Mouse (Mus musculus): ENCODE data around the gene Ell3. TPM values are rescaled to one million over a fixed set of nuclear protein-coding genes. Genes with fewer than 3 reads are reported as not detected.

Gene Ell3
- polyA plus RNA-seq (2015; fragmentation: Illumina TruSeq; extraction: RNeasy Lipid Tissue Mini Kit (QIAGEN cat#74804); ENCODE audit: insufficient read depth, low read depth, low replicate concordance) = not detected

DNA sequence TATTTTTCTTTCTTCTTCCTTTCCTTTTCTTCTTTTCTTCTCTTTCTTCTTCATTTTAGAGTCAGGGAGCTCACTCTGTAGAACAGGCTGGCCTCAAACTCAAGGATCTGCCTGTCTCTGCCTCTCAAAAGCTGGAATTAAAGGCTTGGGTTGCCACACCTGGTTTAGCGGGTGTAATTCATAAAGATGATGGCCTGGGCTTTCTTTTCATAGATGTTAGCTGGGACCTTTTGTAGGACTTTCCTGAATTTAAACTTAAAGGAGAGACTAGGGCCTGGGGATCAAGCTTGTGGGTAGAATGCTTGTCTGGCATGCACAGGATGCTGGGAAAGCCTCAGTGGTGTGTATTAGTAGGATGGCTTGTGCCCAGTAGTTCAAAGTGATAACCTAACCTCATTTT lies at the start of gene Ell3:
Gene Ell3, minus strand, starts transcription at position 101 of the 400 bp plus-strand sequence.

DNA sequence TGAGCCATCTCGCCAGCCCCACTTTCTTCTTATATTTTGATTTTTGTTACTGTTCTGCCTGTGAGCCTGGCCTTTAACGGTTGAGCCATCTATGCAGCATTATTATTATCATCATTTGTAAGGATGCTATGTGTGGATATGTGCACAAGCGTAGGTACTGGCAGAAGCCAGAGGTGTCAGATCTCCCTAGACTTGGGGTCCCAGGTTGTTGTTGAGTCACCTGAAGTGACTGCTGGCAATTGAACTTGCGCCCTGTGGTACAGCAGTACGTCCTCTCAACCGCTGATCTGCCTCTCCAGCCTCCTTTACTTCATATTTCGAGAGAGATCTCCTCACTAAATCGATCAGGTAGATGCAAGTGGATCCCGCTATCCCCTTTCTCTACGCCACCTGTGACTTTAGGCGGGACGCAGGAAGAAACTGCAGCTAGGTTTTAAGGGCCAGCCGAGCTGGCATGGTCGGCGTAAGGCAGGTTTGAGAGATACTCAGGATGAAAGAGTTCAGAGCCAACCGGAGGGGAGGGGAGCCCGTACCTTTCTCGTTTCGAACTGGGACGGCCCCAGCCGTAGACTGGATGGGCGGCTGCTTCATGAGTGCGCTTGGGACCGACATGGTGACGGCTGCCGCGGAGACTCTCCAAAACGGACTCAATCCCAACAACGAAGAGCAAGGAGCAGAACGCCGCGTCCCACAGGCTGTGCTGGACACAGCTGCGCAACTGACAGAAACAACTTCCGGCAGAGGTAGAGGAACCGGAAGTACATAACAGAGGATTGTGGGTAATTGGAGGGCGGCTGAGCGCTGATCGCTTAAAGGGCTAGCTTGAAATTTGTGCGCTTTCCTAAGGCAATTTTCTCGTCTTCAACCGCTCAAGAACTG lies 29.5 kb upstream of the Ell3 start, which contains the start of gene Mfap1b:
Gene Mfap1b, minus strand, starts transcription at position 767 of the 879 bp plus-strand sequence.

DNA sequence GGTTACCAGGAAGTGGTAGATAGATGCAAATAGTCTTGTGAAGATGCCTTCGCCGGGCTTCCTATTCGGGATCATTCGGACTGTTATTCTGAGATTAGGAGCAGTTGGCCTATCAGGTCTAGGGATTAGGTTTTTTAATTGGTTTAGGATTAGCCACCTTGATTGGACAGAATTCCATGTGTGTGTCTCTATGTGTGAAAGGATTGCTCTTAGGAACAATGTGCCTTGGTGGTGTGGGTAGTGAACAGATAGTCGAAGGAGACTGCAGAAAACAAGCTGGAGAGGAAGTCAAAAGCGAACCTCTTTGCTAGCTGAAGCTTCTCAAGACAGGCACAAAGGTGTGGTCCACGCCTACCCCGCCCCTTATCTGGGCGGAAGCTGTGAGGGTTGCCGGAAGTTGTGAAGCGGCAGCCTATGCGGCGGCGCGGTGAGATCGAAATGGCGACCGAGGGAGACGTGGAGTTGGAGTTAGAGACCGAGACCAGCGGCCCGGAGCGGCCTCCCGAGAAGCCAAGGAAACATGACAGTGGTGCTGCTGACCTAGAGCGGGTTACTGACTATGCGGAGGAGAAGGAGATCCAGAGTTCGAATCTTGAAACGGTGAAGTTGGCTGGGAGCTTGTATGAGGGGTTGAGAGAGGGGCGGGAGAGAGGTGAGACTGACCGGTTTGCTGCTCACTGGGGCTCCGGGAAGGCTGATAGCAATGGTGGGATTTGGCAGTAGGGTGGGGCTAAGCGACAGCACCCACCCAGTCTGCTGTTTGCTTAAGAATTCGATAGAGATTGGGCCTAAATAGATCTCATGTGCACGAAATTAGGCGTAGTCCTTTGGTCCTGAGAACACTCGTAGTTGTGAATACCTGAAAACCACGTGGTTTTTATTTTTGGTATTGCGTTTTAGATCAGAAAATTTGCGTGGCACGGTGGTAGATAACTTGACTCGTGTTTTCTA lies 12.9 kb upstream of the Ell3 start, which contains the start of gene Serinc4:
Gene Serinc4, minus strand, starts transcription at position 90 of the 951 bp plus-strand sequence.

DNA sequence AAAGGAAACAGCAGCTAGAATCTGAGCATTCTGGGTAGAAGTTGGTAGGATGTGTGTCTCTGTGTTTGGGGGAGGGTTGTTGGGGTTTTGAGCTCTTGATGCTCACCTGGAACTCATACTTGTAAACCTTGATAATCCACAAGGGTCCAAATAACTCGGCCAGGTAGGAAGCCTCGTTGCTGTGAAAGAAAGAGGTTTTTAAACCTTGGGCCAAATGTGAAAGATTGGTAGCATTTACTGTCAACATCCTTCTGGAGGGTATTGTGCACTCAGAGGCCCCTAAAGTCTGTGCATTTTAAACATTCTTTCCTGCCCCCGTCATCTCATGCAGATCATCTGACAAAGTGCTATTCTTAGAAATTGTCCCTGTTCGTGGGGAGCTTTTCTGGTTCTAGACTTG lies 8.9 kb upstream of the Ell3 start, which contains the start of gene Hypk:
Gene Hypk, plus strand, starts transcription at position 301 of the 400 bp plus-strand sequence.

GRCm38 (mm10) chr2:121448739-121449535 lies 4.9 kb upstream of the Ell3 start, which contains the start of gene Serf2:
TSS of gene Serf2 (plus strand) at chr2:121449195.

DNA sequence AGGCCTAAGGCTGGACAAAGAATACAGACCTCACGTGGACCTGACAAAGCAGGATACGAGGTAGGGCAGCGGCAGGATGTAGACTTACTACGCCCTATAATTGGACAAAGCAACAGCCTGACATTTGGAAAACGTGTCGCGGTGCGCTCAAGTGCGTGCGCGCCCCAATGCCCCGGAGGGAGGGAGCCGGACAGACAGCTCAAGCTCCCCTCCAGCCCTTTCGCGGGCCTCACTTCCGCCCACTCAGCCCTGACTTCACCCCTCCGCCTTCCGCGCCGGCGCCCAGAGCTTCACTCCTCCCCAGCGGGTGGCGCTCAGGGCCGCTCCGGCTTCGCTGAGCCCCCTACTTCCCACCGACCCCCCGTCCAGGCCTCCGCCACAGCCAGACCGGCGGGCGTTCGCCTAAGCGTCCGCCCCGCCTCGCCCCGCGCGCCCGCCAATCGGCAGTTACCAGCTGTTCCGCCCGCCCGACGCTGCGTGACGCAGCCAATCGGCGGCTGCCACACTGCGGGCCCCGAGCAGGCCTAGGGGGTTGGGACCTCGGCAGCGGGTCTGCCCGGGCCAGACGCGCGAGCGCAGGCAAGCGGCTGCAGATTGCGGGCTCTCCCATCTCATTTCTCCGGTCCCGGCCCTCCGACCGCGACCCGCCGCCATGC lies 30.6 kb downstream of the Ell3 start, which contains the start of the genes Pdia3 and Catsper2:
Gene Pdia3, plus strand, starts transcription at position 389 of the 656 bp plus-strand sequence.
Gene Catsper2, minus strand, starts transcription at position 406 of the 656 bp plus-strand sequence.

Other genes with a start within 250 kb of the Ell3 start
- 18.3 TPM for gene Trp53bp1, start 172.9 kb downstream of the Ell3 start, polyA plus RNA-seq (2015; fragmentation: Illumina TruSeq; extraction: RNeasy Lipid Tissue Mini Kit (QIAGEN cat#74804); ENCODE audit: insufficient read depth, low read depth, low replicate concordance)
- gene Map1a, start 154.7 kb downstream of the Ell3 start, polyA plus RNA-seq (2015; fragmentation: Illumina TruSeq; extraction: RNeasy Lipid Tissue Mini Kit (QIAGEN cat#74804); ENCODE audit: insufficient read depth, low read depth, low replicate concordance) = 3.7 TPM
- gene Ppip5k1, start 88.9 kb downstream of the Ell3 start, polyA plus RNA-seq (2015; fragmentation: Illumina TruSeq; extraction: RNeasy Lipid Tissue Mini Kit (QIAGEN cat#74804); ENCODE audit: insufficient read depth, low read depth, low replicate concordance) = 6.6 TPM
- gene Ckmt1, start 86.6 kb downstream of the Ell3 start, polyA plus RNA-seq (2015; fragmentation: Illumina TruSeq; extraction: RNeasy Lipid Tissue Mini Kit (QIAGEN cat#74804); ENCODE audit: insufficient read depth, low read depth, low replicate concordance) = 9.1 TPM
- gene Strc, start 57.1 kb downstream of the Ell3 start, polyA plus RNA-seq (2015; fragmentation: Illumina TruSeq; extraction: RNeasy Lipid Tissue Mini Kit (QIAGEN cat#74804); ENCODE audit: insufficient read depth, low read depth, low replicate concordance) = not detected
- 94.6 TPM for gene Pdia3, start 30.5 kb downstream of the Ell3 start, polyA plus RNA-seq (2015; fragmentation: Illumina TruSeq; extraction: RNeasy Lipid Tissue Mini Kit (QIAGEN cat#74804); ENCODE audit: insufficient read depth, low read depth, low replicate concordance)
- 1.4 TPM for gene Catsper2, start 30.5 kb downstream of the Ell3 start, polyA plus RNA-seq (2015; fragmentation: Illumina TruSeq; extraction: RNeasy Lipid Tissue Mini Kit (QIAGEN cat#74804); ENCODE audit: insufficient read depth, low read depth, low replicate concordance)
- gene Serf2, start 4.9 kb upstream of the Ell3 start, polyA plus RNA-seq (2015; fragmentation: Illumina TruSeq; extraction: RNeasy Lipid Tissue Mini Kit (QIAGEN cat#74804); ENCODE audit: insufficient read depth, low read depth, low replicate concordance) = 99.5 TPM
- gene Hypk, start 9.0 kb upstream of the Ell3 start, polyA plus RNA-seq (2015; fragmentation: Illumina TruSeq; extraction: RNeasy Lipid Tissue Mini Kit (QIAGEN cat#74804); ENCODE audit: insufficient read depth, low read depth, low replicate concordance) = 26.5 TPM
- gene Serinc4, start 12.5 kb upstream of the Ell3 start, polyA plus RNA-seq (2015; fragmentation: Illumina TruSeq; extraction: RNeasy Lipid Tissue Mini Kit (QIAGEN cat#74804); ENCODE audit: insufficient read depth, low read depth, low replicate concordance) = not detected
- gene Mfap1b, start 29.8 kb upstream of the Ell3 start, polyA plus RNA-seq (2015; fragmentation: Illumina TruSeq; extraction: RNeasy Lipid Tissue Mini Kit (QIAGEN cat#74804); ENCODE audit: insufficient read depth, low read depth, low replicate concordance) = 7.2 TPM
- gene Mfap1a, start 62.4 kb upstream of the Ell3 start, polyA plus RNA-seq (2015; fragmentation: Illumina TruSeq; extraction: RNeasy Lipid Tissue Mini Kit (QIAGEN cat#74804); ENCODE audit: insufficient read depth, low read depth, low replicate concordance) = 8.4 TPM
- gene Wdr76, start 62.4 kb upstream of the Ell3 start, polyA plus RNA-seq (2015; fragmentation: Illumina TruSeq; extraction: RNeasy Lipid Tissue Mini Kit (QIAGEN cat#74804); ENCODE audit: insufficient read depth, low read depth, low replicate concordance) = 1.3 TPM